Mouse (Mus musculus): Measurements from ENCODE around the gene Tpra1.

Gene Tpra1

GRCm38 (mm10) chr6:88929451-88929850 is 27.4 kb downstream of the Tpra1 start:
- no peak for DNase-seq

- no peak for DNase-seq
Measured at GRCm38 (mm10) chr6:88930049-88930448, 28.0 kb downstream of the Tpra1 start.

- DNase-seq = no peak
Measured at GRCm38 (mm10) chr6:88931449-88931848, 29.4 kb downstream of the Tpra1 start.

DNA sequence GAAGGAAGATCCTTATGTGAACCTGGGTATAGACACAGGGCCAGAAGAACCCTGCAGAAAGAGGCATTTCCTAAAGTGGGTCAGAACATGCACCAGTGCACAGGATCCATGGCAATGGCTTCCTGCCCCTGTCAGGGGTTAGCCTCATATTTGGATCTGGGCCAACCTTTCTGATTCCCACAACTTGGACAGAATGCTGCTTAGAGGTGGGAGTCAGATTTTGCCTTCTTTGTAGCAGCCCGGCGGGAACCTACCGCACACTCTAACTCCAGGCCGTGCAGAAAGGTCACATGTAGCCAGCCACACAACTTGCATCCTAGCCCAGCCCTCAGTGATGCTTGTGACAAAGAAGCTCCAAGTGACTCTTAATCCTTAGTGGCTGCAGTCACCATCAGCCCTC is 32.1 kb downstream of the Tpra1 start:
- no peak for DNase-seq

- no peak for DNase-seq
Measured at GRCm38 (mm10) chr6:88934816-88935215, 32.8 kb downstream of the Tpra1 start.

DNA sequence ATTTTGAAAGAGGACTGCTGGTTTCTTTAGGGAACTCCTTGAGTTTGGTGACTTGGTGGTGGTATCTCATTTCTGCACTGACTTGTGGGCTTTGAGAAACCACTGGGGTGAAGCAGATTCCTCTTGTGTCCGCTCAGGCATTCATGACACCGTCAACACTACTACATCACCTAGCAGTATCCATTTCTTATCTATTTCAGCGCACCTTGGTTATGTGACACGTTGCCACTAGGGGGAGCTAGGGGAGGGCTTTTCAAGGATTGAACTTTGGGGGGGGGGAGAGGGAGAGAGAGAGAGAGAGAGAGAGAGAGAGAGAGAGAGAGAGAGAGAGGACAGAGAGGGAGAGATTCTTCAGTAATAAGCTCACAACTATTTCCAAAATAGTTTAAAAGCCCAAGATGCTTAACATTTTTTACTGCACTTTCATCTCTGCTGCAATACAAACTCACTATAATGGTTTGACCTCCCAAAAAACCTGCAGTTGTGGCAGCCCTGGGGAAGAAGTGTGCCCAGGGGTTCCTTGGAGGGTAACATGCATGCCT is 33.8 kb downstream of the Tpra1 start:
- DNase-seq = peak in 1 of 2 experiments; percentile 41

GRCm38 (mm10) chr6:88936342-88937213 is 34.5 kb downstream of the Tpra1 start:
- DNase-seq = no peak

DNA sequence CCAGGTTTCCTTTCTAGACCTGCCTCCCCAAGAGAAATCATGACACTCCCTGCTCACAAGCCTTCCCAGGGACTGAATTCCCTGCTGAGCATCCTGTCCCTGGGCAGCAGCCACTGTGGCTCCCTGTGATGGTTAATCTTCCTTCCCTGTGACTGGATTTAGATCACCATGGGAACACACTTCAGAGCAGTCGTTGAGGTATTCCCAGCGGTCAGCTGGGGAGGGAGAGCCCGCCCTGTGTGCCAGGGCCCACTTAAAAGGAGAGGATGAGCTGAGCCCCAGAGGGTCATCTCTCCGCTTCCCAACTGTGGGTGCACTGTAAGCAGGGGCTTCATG is 35.1 kb downstream of the Tpra1 start:
- no peak for DNase-seq

- DNase-seq = no peak
Measured at GRCm38 (mm10) chr6:88937971-88938663, 36.1 kb downstream of the Tpra1 start.

- no peak for DNase-seq
Measured at GRCm38 (mm10) chr6:88938664-88939055, 36.6 kb downstream of the Tpra1 start.

DNA sequence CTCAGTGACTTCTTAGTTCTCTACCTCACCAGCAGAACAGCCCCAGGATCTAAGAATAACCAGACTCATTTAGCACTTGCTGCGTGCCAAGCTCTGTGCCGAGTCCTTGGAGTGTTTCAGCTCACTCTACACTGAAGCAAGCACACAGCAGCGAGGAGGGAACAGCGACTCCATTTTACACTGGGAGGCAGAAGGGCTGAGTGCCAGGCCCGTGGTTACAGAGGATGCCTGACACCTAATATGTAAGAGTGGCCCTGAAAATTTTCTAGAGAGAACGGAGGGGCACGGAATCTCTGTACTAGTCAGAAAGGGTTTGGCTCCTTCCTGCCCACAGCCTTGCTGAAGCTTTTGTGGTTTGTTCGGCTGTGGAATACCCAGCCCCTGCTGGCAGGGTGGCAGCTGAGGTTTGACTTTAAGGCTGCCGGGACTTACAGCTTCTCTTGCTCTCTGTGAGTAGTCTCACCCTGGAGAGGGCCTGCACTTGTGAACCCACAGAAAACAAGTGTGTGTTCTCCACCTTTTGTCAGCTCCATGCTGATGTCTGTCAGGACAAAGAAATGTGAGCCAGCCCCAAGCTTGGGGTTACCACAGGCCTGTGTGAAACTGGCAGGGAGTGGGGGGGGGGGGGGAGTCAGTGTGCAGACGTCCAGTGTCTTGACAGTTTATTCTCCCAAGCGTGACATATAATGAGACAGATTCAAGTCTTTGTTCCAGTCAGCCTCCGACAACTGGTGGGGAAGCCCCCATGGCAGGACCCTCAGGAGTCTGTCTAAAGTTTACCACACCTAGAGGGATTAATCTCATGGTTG is 37.4 kb downstream of the Tpra1 start:
- no peak for DNase-seq

- peak in 1 of 2 experiments; percentile 24 for DNase-seq
Measured at GRCm38 (mm10) chr6:88940090-88940916, 38.3 kb downstream of the Tpra1 start.

DNA sequence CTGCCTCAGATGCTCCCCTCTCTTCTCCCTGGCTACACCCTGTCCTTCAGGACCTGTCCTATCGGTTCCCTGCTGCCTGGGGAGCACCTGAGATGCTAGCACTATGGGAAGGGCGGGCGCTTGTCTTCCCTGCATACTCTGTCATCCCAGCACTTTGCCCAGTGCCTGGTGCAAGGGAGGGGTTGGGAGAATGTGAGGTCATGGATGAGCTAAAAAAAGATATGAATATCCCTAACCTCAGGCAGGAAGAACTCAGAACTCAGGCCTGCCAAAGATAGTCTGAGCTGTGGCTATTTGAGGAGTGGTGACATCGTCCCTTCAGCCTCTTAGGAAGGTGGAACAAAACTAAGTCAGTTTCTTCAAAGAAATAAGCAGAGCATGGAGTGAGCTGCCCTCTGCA is 39.6 kb downstream of the Tpra1 start:
- DNase-seq = no peak

DNA sequence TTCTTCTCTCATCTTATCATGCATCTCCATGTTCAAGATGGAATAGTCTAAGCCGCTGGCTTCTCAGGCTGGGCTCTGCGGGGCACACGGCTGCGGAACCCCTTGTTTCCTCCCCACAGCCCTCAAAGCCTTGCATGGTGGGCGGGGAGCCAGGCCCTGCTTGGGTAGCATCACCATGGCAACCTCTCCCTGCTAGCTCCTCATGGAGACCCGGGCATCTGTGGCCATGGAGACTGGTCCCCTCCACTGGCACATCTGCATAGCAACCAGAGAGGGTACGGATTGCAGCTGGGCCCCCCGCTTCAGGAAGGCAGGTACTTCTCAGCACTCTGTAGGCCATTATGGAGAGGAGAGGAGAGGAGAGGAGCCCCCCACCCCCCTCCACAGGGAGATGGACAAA is 40.5 kb downstream of the Tpra1 start:
- no peak for DNase-seq

DNA sequence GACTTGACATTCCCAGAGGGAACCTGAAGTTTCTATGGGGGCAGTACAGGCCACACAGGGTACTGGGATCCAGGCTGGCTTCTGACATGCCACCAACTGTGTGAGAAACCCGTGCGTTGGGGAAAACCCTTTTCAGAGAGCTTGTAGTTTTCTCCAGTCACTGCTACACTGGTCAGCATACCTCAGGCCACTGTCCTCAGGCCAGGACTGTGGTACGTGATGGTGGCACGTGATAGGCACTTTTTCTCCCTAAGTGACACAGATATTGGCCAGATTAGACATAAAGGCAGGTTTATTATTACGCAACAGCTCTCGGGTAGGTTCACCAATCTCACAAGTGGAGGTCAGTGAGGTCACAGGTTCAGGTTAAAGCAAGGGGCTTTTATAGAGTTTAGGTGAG is 41.6 kb downstream of the Tpra1 start:
- no peak for DNase-seq

- DNase-seq = no peak
Measured at GRCm38 (mm10) chr6:88946442-88946841, 44.4 kb downstream of the Tpra1 start.

DNA sequence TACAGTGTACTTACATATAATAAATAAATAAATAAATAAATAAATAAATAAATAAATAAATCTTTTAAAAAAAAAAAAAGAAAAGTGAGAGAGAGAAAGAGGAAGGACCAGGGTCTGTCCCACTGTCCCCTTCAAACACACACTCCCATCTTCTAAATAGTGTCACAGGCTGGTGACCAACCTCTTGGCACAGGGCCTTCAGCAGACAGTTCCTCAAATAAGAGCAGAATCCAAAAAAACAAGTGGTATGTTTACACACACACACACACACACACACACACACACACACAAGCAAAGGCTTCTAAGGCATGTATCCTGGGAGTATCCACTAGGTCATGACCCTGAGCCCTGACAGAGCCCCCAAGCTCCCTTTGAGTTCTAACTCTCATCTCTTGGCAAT is 45.7 kb downstream of the Tpra1 start:
- DNase-seq = no peak

GRCm38 (mm10) chr6:88956725-88957124 is 54.7 kb downstream of the Tpra1 start:
- no peak for DNase-seq

GRCm38 (mm10) chr6:88957313-88957712 is 55.3 kb downstream of the Tpra1 start:
- no peak for DNase-seq

- no peak for DNase-seq
Measured at GRCm38 (mm10) chr6:88957801-88958211, 55.8 kb downstream of the Tpra1 start.

GRCm38 (mm10) chr6:88958305-88958704 is 56.3 kb downstream of the Tpra1 start:
- no peak for DNase-seq

DNA sequence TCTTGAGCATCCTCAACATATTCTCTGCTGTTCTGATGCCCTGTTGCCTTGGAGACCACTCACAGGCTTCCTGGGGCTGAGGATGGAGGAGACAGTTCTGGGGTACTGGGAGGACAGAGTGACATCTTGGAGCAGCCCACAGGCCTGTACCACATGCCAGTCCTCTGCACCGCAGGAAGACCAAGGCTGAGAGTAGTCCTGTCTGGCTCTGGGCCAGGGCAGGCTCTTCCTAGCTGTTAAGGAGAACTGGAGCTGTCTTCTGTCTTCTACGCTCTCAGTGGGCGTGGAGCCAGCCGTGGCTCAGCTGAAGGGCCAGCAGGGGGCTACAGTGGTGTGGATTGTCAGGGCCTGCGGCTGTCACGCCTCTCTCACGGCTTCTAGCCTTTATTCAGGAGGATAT is 57.8 kb downstream of the Tpra1 start:
- DNase-seq = no peak
